Mouse (Mus musculus): ENCODE measurements around the gene Tnfaip8l2. TPM values are rescaled to one million over a fixed set of nuclear protein-coding genes. Genes with fewer than 3 reads are reported as not detected.
A peak's percentile ranks its signal among the peaks of the same experiment; 100 is the strongest.

The Tnfaip8l2 gene
- polyA plus RNA-seq, 1 experiment: 79.6 TPM

DNA sequence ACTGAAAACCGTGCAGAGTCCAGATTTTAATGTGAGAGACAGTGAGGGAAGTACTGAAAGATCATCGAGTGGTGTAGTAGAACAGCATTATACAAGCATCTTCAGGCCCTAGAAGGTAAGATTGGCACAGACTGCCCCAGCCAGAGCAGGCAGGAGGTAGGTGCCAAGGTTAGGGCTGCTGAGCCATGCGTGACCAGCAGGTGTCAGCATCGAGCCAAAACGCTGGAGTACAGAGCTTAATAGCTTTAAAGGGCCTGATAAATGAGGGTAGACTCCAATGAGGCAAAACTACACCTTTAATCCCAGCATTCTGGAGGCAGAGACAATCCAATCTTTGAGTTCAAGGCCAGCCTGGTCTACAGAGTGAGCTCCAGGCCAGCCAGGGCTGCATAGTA is 454 bp upstream of the Tnfaip8l2 start:
- Histone ChIP-seq H3K27ac (ENCODE audit: control insufficient read depth, insufficient read depth, low read length) (peak overlapping the region; percentile 97; the same call in 1 of the 2 replicates), H3K36me3 (ENCODE audit: control insufficient read depth, insufficient read depth, low read length) (peaks cover 11% of the 10 kb centered on the region; the same call in 1 of the 2 replicates), H3K27me3 (ENCODE audit: control insufficient read depth, insufficient read depth, low read length) (no peaks in the 10 kb centered on the region), H3K4me1 (replicated peaks; ENCODE audit: control insufficient read depth, insufficient read depth, low read length) (peaks cover 32% of the 10 kb centered on the region), H3K4me3 (ENCODE audit: control insufficient read depth, insufficient read depth, low read length) (no peak overlapping the region)
- 8% methylated on average over 5 of the region's 5 CpGs for WGBS
- TF ChIP-seq POLR2A (IDR thresholded peaks at IDR 0.05; ENCODE audit: control insufficient read depth, extremely low read depth, insufficient read depth, low read length, poor library complexity) (no peak), CTCF (IDR thresholded peaks at IDR 0.05; ENCODE audit: borderline replicate concordance, control insufficient read depth, extremely low read depth, insufficient read depth, low read length, poor library complexity) (peak; percentile 89)
- DNase-seq: peak; percentile 91

DNA sequence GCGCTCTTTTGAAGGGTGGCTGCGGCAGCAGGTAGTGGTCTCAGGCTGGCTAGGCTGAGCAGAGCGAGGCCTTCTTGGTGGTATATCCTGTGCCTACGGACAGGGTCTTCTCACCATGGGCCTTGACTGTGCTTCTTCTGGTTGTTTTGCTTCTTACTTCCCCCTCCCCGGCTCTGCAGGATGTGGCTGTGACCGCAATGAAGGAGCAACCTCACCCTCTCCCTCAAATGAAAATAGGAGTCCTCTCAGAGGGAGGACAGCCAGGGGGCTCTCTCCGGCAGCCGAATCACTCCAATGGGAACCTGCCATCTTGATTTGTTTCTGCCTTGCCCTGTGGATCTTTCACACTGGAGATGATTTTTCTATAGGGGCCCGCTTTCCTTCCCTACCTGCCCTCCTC is 686 bp downstream of the Tnfaip8l2 start:
- Histone ChIP-seq H3K36me3 (ENCODE audit: control insufficient read depth, insufficient read depth, low read length) (peaks cover 11% of the 10 kb centered on the region; the same call in 1 of the 2 replicates), H3K27ac (ENCODE audit: control insufficient read depth, insufficient read depth, low read length) (peak overlapping the region; percentile 97), H3K4me1 (replicated peaks; ENCODE audit: control insufficient read depth, insufficient read depth, low read length) (peaks cover 32% of the 10 kb centered on the region), H3K27me3 (ENCODE audit: control insufficient read depth, insufficient read depth, low read length) (no peaks in the 10 kb centered on the region), H3K4me3 (ENCODE audit: control insufficient read depth, insufficient read depth, low read length) (peak overlapping the region; percentile 42)
- peak; percentile 86 for DNase-seq
- TF ChIP-seq CTCF (IDR thresholded peaks at IDR 0.05; ENCODE audit: borderline replicate concordance, control insufficient read depth, extremely low read depth, insufficient read depth, low read length, poor library complexity): 0 out of 2 replicates have a peak, but pooled peaks have one; percentile 8
- TF ChIP-seq POLR2A (IDR thresholded peaks at IDR 0.05; ENCODE audit: control insufficient read depth, extremely low read depth, insufficient read depth, low read length, poor library complexity): peak; percentile 30; the same call in 1 of the 2 replicates
- 9% methylated on average over 9 of the region's 9 CpGs for WGBS

DNA sequence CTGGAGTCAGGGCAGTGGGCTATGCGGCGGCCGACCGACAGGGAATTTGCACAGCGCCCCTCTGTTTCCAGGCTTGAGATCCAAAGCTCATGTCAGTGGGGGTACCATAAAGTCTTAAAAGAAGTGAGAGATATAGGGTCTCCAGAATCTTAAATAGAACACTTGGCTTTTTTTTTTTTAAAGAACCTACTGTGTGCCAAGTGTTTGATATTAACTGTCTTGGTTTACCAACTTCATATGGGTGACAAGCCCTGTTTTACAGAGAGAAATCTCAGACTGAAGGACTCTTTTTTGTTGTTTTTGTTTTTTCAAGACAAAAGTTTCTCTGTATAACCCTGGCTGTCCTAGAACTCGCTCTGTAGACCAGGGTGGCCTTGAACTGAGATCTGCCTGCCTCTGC is 1.4 kb downstream of the Tnfaip8l2 start:
- peaks cover 36% of the 10 kb centered on the region for H3K4me1 ChIP-seq (replicated peaks; ENCODE audit: control insufficient read depth, insufficient read depth, low read length)
- H3K36me3 ChIP-seq (ENCODE audit: control insufficient read depth, insufficient read depth, low read length): peaks cover 11% of the 10 kb centered on the region; the same call in 1 of the 2 replicates
- DNase-seq: no peak
- no peaks in the 10 kb centered on the region for H3K27me3 ChIP-seq (ENCODE audit: control insufficient read depth, insufficient read depth, low read length)
- H3K4me3 ChIP-seq (ENCODE audit: control insufficient read depth, insufficient read depth, low read length): no peak overlapping the region
- WGBS: 97% methylated on average over 6 of the region's 6 CpGs
- peak overlapping the region; percentile 97 for H3K27ac ChIP-seq (ENCODE audit: control insufficient read depth, insufficient read depth, low read length)
- TF ChIP-seq POLR2A (IDR thresholded peaks at IDR 0.05; ENCODE audit: control insufficient read depth, extremely low read depth, insufficient read depth, low read length, poor library complexity) (no peak), CTCF (IDR thresholded peaks at IDR 0.05; ENCODE audit: borderline replicate concordance, control insufficient read depth, extremely low read depth, insufficient read depth, low read length, poor library complexity) (no peak)

DNA sequence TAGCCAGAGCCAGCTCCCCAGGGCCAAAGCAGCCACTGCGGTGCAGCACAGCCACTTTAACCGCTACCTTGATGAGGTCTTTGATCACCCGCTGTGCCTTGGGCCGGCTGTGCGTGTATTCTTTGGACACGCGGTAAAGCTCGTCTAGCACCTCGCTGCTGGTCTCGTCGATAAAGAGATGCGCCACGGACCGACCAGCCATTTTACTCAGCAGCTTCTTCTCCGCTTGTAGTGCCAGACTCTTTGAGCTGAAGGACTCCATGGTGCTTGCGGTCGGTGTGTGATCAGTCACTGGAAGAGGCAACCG is 1.9 kb downstream of the Tnfaip8l2 start:
- TF ChIP-seq POLR2A (IDR thresholded peaks at IDR 0.05; ENCODE audit: control insufficient read depth, extremely low read depth, insufficient read depth, low read length, poor library complexity): no peak
- TF ChIP-seq CTCF (IDR thresholded peaks at IDR 0.05; ENCODE audit: borderline replicate concordance, control insufficient read depth, extremely low read depth, insufficient read depth, low read length, poor library complexity): no peak
- Histone ChIP-seq H3K27ac (ENCODE audit: control insufficient read depth, insufficient read depth, low read length) (peak overlapping the region; percentile 6; the same call in 1 of the 2 replicates), H3K4me3 (ENCODE audit: control insufficient read depth, insufficient read depth, low read length) (no peak overlapping the region), H3K36me3 (ENCODE audit: control insufficient read depth, insufficient read depth, low read length) (peaks cover 11% of the 10 kb centered on the region; the same call in 1 of the 2 replicates), H3K4me1 (replicated peaks; ENCODE audit: control insufficient read depth, insufficient read depth, low read length) (peaks cover 38% of the 10 kb centered on the region), H3K27me3 (ENCODE audit: control insufficient read depth, insufficient read depth, low read length) (no peaks in the 10 kb centered on the region)
- DNase-seq: no peak
- 93% methylated on average over 18 of the region's 18 CpGs for WGBS

DNA sequence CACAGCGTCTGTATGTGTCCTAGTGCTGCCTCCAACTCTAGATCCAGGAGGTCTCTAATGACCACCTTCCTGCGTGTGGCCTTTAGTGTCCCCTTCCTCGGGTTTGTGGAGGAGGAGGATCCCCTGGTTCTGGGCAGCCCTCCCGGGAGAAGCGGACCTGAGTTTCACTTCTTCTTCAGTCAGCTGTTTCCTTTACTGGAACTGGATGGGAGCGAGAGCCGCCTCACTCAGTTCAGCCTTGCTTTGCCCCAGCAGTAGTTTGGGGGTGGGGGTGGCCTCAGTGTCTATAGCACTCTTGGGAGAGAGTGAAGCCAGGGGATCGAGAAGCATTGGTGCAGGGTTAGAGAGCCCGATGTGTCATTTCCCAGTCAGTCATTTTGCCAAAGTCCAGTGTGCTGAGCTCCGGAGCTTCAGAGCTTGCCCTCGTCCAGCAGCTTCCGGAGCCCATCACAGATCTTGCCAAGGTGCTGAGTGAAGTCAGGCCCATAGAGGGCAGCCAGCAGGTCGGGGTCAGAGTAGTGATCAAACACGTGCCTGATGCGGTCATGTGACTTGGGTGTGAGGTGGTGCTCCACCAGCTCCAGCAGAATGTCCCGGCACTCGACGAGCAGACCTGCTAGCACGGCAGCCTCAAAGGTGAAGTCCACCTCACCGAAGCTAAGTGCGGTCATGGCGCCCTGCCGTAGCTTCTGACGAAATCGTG is 2.4 kb downstream of the Tnfaip8l2 start:
- no peak overlapping the region for H3K4me3 ChIP-seq (ENCODE audit: control insufficient read depth, insufficient read depth, low read length)
- WGBS: 74% methylated on average over 25 of the region's 25 CpGs
- no peak for DNase-seq

DNA sequence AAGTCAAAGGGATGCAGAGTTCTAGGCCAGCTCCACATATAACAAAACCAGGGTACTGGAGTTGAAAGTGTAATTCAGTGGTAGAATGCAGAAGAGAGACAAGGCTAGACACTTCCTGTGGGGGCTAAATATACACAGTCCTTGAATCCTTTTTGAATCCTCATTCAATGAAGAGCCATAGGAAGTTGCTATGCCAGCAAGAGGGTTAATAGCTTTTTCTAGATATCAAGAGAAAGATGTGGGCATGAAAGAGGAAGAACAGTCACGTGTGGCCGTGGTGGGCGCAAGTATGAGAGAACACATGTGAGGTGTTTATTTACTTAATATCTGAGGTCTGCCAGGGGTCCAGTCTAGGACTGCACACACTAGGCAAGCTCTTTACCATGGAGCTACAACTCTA is 5.8 kb downstream of the Tnfaip8l2 start:
- Histone ChIP-seq H3K4me3 (ENCODE audit: control insufficient read depth, insufficient read depth, low read length) (no peak overlapping the region), H3K27me3 (ENCODE audit: control insufficient read depth, insufficient read depth, low read length) (no peaks in the 10 kb centered on the region), H3K4me1 (replicated peaks; ENCODE audit: control insufficient read depth, insufficient read depth, low read length) (peaks cover 40% of the 10 kb centered on the region), H3K36me3 (ENCODE audit: control insufficient read depth, insufficient read depth, low read length) (peaks cover 11% of the 10 kb centered on the region; the same call in 1 of the 2 replicates), H3K27ac (ENCODE audit: control insufficient read depth, insufficient read depth, low read length) (peak overlapping the region; percentile 37; the same call in 1 of the 2 replicates)
- TF ChIP-seq CTCF (IDR thresholded peaks at IDR 0.05; ENCODE audit: borderline replicate concordance, control insufficient read depth, extremely low read depth, insufficient read depth, low read length, poor library complexity) (no peak), POLR2A (IDR thresholded peaks at IDR 0.05; ENCODE audit: control insufficient read depth, extremely low read depth, insufficient read depth, low read length, poor library complexity) (no peak)
- WGBS: 52% methylated on average over 3 of the region's 3 CpGs
- DNase-seq: no peak

More for the DNA sequence above, 2.4 kb downstream of the Tnfaip8l2 start:
- Histone ChIP-seq H3K4me1 (replicated peaks; ENCODE audit: control insufficient read depth, insufficient read depth, low read length) (peaks cover 42% of the 10 kb centered on the region), H3K27ac (ENCODE audit: control insufficient read depth, insufficient read depth, low read length) (peak overlapping the region; percentile 7; the same call in 1 of the 2 replicates), H3K27me3 (ENCODE audit: control insufficient read depth, insufficient read depth, low read length) (no peaks in the 10 kb centered on the region), H3K36me3 (ENCODE audit: control insufficient read depth, insufficient read depth, low read length) (peaks cover 11% of the 10 kb centered on the region; the same call in 1 of the 2 replicates)
- TF ChIP-seq CTCF (IDR thresholded peaks at IDR 0.05; ENCODE audit: borderline replicate concordance, control insufficient read depth, extremely low read depth, insufficient read depth, low read length, poor library complexity) (no peak), POLR2A (IDR thresholded peaks at IDR 0.05; ENCODE audit: control insufficient read depth, extremely low read depth, insufficient read depth, low read length, poor library complexity) (no peak)

Data from thymus, adult 2 months (tissue).